8 mouse cellular contexts compared by ENCODE assay signal in the genomic region with DNA sequence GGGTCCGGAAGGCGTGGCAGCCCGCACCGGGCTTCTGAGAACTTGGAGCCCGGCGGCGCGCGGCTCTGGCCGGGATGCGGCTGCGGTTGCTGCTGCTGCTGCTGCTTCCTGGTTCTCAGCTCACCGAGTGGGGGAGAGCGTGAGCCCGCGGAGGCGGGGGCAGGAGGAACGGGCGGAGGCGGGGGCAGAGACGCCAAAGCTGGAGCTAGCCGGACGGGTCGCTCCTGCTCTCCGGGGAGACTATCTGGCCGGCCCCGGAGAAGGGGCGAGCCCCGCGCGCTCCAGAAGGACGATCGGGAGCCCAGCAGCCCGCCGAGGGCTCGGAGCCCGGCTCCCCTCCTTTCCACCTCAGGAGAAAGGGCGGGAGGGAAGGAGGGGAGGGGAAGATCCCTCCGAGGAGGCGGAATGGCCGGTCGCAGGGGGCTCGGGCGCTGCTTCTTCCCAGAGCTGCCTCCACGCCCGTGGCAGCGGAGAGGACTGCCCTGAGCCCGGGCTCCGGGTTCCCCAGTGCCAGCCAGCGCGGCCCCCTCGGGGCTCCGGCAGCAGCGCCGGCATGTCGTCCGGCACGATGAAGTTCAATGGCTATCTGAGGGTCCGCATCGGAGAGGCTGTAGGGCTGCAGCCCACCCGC. TPM values are rescaled to one million over a fixed set of nuclear protein-coding genes. Genes with fewer than 3 reads are reported as not detected.
DNase-seq lines count a peak whose midpoint lies in the region; ATAC-seq and TF ChIP-seq lines count a peak whose summit lies in the region.

A gene (plus strand): TSS at position 187 of the 631 bp plus-strand sequence.

- H3K9me3 ChIP-seq in lung, embryonic 15.5 days, result no peaks in the 10 kb centered on the region
- H3K9me3 ChIP-seq in neural tube, embryonic 15.5 days (replicated peaks), result no peaks in the 10 kb centered on the region

- ATAC-seq in frontal cortex, adult (ENCODE audit: low TSS enrichment), result peak; percentile 91
- peak; percentile 87 to 94 for ATAC-seq in hematopoietic stem cell, adult 5-6 weeks (replicated peaks in 1 of 2; ENCODE audit: insufficient read depth in 1 of 2, low FRiP score in 2 of 2, low TSS enrichment in 1 of 2, low read depth in 1 of 2, poor library complexity in 2 of 2, severe bottlenecking in 2 of 2)
- peak; percentile 95 for ATAC-seq in lung, embryonic 15.5 days (ENCODE audit: borderline replicate concordance, extremely low read depth, low FRiP score, low TSS enrichment)
- peak; percentile 90 for ATAC-seq in neural tube, embryonic 15.5 days (ENCODE audit: low FRiP score)

- H3K27me3 ChIP-seq in lung, embryonic 15.5 days, result peaks cover 9% of the 10 kb centered on the region; the same call in 1 of the 2 replicates
- peaks cover 29% of the 10 kb centered on the region for H3K27me3 ChIP-seq in neural tube, embryonic 15.5 days (replicated peaks)

- H3K36me3 ChIP-seq in lung, embryonic 15.5 days, result no peaks in the 10 kb centered on the region
- H3K36me3 ChIP-seq in neural tube, embryonic 15.5 days, result no peaks in the 10 kb centered on the region

- H3K4me1 ChIP-seq in lung, embryonic 15.5 days, result peaks cover 8% of the 10 kb centered on the region
- peaks cover 22% of the 10 kb centered on the region for H3K4me1 ChIP-seq in neural tube, embryonic 15.5 days

- peak within 1 kb of the TSS; percentile 96 for H3K4me2 ChIP-seq in lung, embryonic 15.5 days
- H3K4me2 ChIP-seq in neural tube, embryonic 15.5 days, result peak within 1 kb of the TSS; percentile 96

- peak within 1 kb of the TSS; percentile 93 for H3K9ac ChIP-seq in lung, embryonic 15.5 days
- peak within 1 kb of the TSS; percentile 72 for H3K9ac ChIP-seq in neural tube, embryonic 15.5 days (replicated peaks)

- DNase-seq in CD4-positive, CD25-positive, alpha-beta regulatory T cell, adult 2 months (ENCODE audit: low read depth, low spot score), result peak; percentile 92
- peak; percentile 89 for DNase-seq in brain, embryonic 14.5 days (ENCODE audit: low read depth)
- DNase-seq in layer of hippocampus, adult 9-11 months, result peak; percentile 65
- peak; percentile 77 for DNase-seq in testis, postnatal 10 days (ENCODE audit: low spot score)

- H3K4me3 ChIP-seq in lung, embryonic 15.5 days, result peak within 1 kb of the TSS; percentile 70
- peak within 1 kb of the TSS; percentile 73 for H3K4me3 ChIP-seq in neural tube, embryonic 15.5 days (replicated peaks)

- peak within 1 kb of the TSS; percentile 90 for H3K27ac ChIP-seq in lung, embryonic 15.5 days
- H3K27ac ChIP-seq in neural tube, embryonic 15.5 days (replicated peaks), result peak within 1 kb of the TSS; percentile 75

- TF ChIP-seq CTCF in brain, embryonic 14.5 days (IDR thresholded peaks at IDR 0.05; ENCODE audit: borderline replicate concordance, extremely low read depth, insufficient read depth, insufficient read length), result peak; percentile 25; the same call in 1 of the 2 replicates

- no peak for TF ChIP-seq POLR2A in brain, embryonic 14.5 days (IDR thresholded peaks at IDR 0.05; ENCODE audit: borderline replicate concordance, extremely low read depth, insufficient read depth, insufficient read length, poor library complexity, severe bottlenecking)

- under 1% methylated on average over 60 of the region's 61 CpGs for WGBS in lung, embryonic 15.5 days
- 0% methylated on average over 51 of the region's 61 CpGs for WGBS in neural tube, embryonic 15.5 days

RNA-seq across cellular contexts. Expression of the gene that starts here (rescaled TPM):
- polyA plus RNA-seq in brain, embryonic 14.5 days (2012; rRNA removed), result 4.7 and 7.7 TPM in 2 replicates
- total RNA-seq in hematopoietic stem cell, adult 5-6 weeks (2017), result 36.1 and 42.8 TPM in 2 replicates
- 15.8 and 16.4 TPM in 2 replicates for polyA plus RNA-seq in lung, embryonic 15.5 days (2015; fragmentation: Nextera tagmentation; extraction: Ambion mirVana)
- polyA plus RNA-seq in neural tube, embryonic 15.5 days (2015; fragmentation: Nextera tagmentation; extraction: Ambion mirVana), result 9.2 and 15.5 TPM in 2 replicates

Comparison
In these comparisons a context has a peak if more than half of its experiments do, and no peak if none do; other contexts are left out.
1. Peak in every context shown above with its lines: DNase-seq, ATAC-seq, H3K4me3 ChIP-seq and H3K27ac ChIP-seq.